22 mouse cellular contexts compared by ENCODE assay signal in the genomic region with DNA sequence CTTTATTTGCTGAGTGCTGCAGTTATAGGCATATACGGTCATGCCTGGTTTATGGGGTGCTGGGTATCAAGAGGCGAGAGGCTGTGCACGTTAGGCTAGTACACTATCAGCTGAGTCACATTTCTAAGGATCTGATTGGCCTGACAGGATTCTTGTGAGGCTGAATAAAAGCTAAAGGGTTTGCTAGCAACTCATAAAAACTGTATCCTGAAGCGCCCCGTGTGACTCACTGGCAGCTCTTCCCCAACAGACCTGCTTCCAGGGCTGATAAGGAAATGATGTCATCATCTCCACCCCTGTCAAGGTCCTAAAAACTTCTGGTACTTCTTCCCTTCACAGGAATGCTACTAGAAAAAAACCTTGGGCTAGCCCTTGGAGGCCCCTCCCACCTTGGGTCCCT. TPM values are rescaled to one million over a fixed set of nuclear protein-coding genes. Genes with fewer than 3 reads are reported as not detected.
DNase-seq lines count a peak whose midpoint lies in the region; ATAC-seq and TF ChIP-seq lines count a peak whose summit lies in the region.
"Had no signal": no experiment of that assay in that cellular context is flagged by ENCODE, and none has a peak within 500 bp of the region (broad histone marks: within the 10 kb centered on the region; RNA-seq: fewer than 3 reads in every experiment).

No protein-coding gene starts in this region.

- WGBS in limb, embryonic 13.5 days = 64% methylated on average over 5 of the region's 5 CpGs
- 91% methylated on average over 5 of the region's 5 CpGs for WGBS in limb, embryonic 10.5 days
- WGBS in large intestine, adult 2 months = 23% methylated on average over 5 of the region's 5 CpGs
- 75% methylated on average over 5 of the region's 5 CpGs for WGBS in kidney, adult 2 months

- no peaks in the 10 kb centered on the region for H3K27me3 ChIP-seq in limb, embryonic 13.5 days
- 0 out of 2 replicates have a peak, but pooled peaks cover 2% of the 10 kb centered on the region for H3K27me3 ChIP-seq in limb, embryonic 10.5 days (ENCODE audit: low read depth, poor library complexity, severe bottlenecking)
- H3K27me3 ChIP-seq in kidney, adult 2 months (replicated peaks; ENCODE audit: control insufficient read depth, insufficient read depth, low read length) = no peaks in the 10 kb centered on the region
- H3K27me3 ChIP-seq: heart, embryonic 15.5 days; neural tube, embryonic 15.5 days had no signal

- TF ChIP-seq POLR2A in kidney, adult 2 months (IDR thresholded peaks at IDR 0.05; ENCODE audit: low read depth, low read length) = no peak

- H3K4me1 ChIP-seq in limb, embryonic 13.5 days = no peaks in the 10 kb centered on the region
- H3K4me1 ChIP-seq in limb, embryonic 10.5 days = peaks cover 6% of the 10 kb centered on the region
- peaks cover 6% of the 10 kb centered on the region for H3K4me1 ChIP-seq in kidney, adult 2 months (ENCODE audit: control insufficient read depth, insufficient read depth, low read length)
- H3K4me1 ChIP-seq: forebrain, embryonic 10.5 days; hindbrain, embryonic 10.5 days; neural tube, embryonic 15.5 days had no signal

- peak; percentile 23 for DNase-seq in adrenal gland, adult 8-10 months
- no peak for DNase-seq in adrenal gland, postnatal 10 days
- DNase-seq in limb, embryonic 10.5 days (ENCODE audit: low spot score) = no peak
- DNase-seq in brain, adult 2 months (ENCODE audit: low read depth, low spot score) = peak; percentile 18
- DNase-seq in large intestine, adult 2 months (ENCODE audit: low read depth, low spot score) = peak; percentile 91
- no peak for DNase-seq in kidney, postnatal 25 days
- DNase-seq in kidney, adult 2 months = no peak
- DNase-seq: B cell, adult 2 months; cerebellum, postnatal 14 days; forebrain, postnatal 0 days; kidney, adult 9 months; kidney, postnatal 4 days; liver; liver, postnatal 0 days; spleen, adult 18-20 months had no signal

- no peak overlapping the region for H3K27ac ChIP-seq in limb, embryonic 13.5 days
- H3K27ac ChIP-seq in limb, embryonic 10.5 days = no peak overlapping the region
- no peak overlapping the region for H3K27ac ChIP-seq in kidney, adult 2 months (ENCODE audit: insufficient read depth, low read depth, low read length)
- H3K27ac ChIP-seq: forebrain, embryonic 10.5 days; heart, embryonic 15.5 days; hindbrain, embryonic 10.5 days; hindbrain, postnatal 0 days; neural tube, embryonic 15.5 days had no signal

- no peaks in the 10 kb centered on the region for H3K9me3 ChIP-seq in limb, embryonic 13.5 days
- H3K9me3 ChIP-seq in limb, embryonic 10.5 days (replicated peaks) = no peaks in the 10 kb centered on the region
- H3K9me3 ChIP-seq: forebrain, embryonic 10.5 days; heart, embryonic 15.5 days; hindbrain, embryonic 10.5 days; neural tube, embryonic 15.5 days had no signal

- H3K36me3 ChIP-seq in limb, embryonic 13.5 days = no peaks in the 10 kb centered on the region
- H3K36me3 ChIP-seq in limb, embryonic 10.5 days = no peaks in the 10 kb centered on the region
- H3K36me3 ChIP-seq in kidney, adult 2 months (ENCODE audit: control insufficient read depth, insufficient read depth, low read length) = no peaks in the 10 kb centered on the region
- H3K36me3 ChIP-seq: forebrain, embryonic 10.5 days; heart, embryonic 15.5 days; hindbrain, embryonic 10.5 days; neural tube, embryonic 15.5 days had no signal

- no peak overlapping the region for H3K9ac ChIP-seq in limb, embryonic 13.5 days
- H3K9ac ChIP-seq: forebrain, postnatal 0 days; heart, embryonic 15.5 days; liver, postnatal 0 days; neural tube, embryonic 15.5 days had no signal

- H3K4me3 ChIP-seq in limb, embryonic 13.5 days = no peak overlapping the region
- no peak overlapping the region for H3K4me3 ChIP-seq in limb, embryonic 10.5 days
- no peak overlapping the region for H3K4me3 ChIP-seq in kidney, adult 2 months (ENCODE audit: insufficient read depth, low read depth, low read length)
- H3K4me3 ChIP-seq: forebrain, embryonic 10.5 days; heart, embryonic 15.5 days; hindbrain, embryonic 10.5 days; neural tube, embryonic 15.5 days had no signal

- no peak overlapping the region for H3K4me2 ChIP-seq in limb, embryonic 13.5 days (replicated peaks)
- H3K4me2 ChIP-seq: heart, embryonic 15.5 days; neural tube, embryonic 15.5 days had no signal

- TF ChIP-seq CTCF in kidney, adult 2 months (conservative IDR thresholded peaks at IDR 0.05; ENCODE audit: insufficient read depth, insufficient read length, low read depth, low read length) = no peak

- peak; percentile 57; the same call in 1 of the 2 replicates for ATAC-seq in limb, embryonic 13.5 days (ENCODE audit: low FRiP score, low read depth)
- ATAC-seq: forebrain, postnatal 0 days; hindbrain, postnatal 0 days; liver, postnatal 0 days; midbrain, embryonic 16.5 days had no signal

RNA-seq across cellular contexts. Expression of a gene that starts 14.6 kb away (rescaled TPM):
- total RNA-seq in adrenal gland, adult 8-10 months (2022) = 10 to 100 TPM in 3 of 4 experiments, 1 to 10 TPM in 1; 9.6 to 20.2 (median 13.6) TPM
- total RNA-seq in adrenal gland, postnatal 10 days (2021) = 10 to 100 TPM; 24.1 to 39.0 TPM
- polyA plus RNA-seq in limb, embryonic 13.5 days (2015; fragmentation: Nextera tagmentation; extraction: Ambion mirVana) = 0.45 and 0.46 TPM in 2 replicates
- polyA plus RNA-seq in limb, embryonic 10.5 days (2016; fragmentation: Nextera tagmentation; extraction: Ambion mirVana) = 0.06 TPM in 1 of 2 replicates, not detected in the other
- polyA plus RNA-seq in large intestine, adult 2 months (2012; rRNA removed) = 19.0 and 45.1 TPM in 2 replicates
- polyA plus RNA-seq in kidney, adult 2 months (2012; rRNA removed) = 21.1 and 25.2 TPM in 2 replicates

Comparison
In these comparisons a context has a peak if more than half of its experiments do, and no peak if none do; other contexts are left out.
1. DNase-seq: peak in adrenal gland, adult 8-10 months (single experiment), brain, adult 2 months (single experiment) and large intestine, adult 2 months (single experiment); none in adrenal gland, postnatal 10 days (single experiment), limb, embryonic 10.5 days (single experiment), kidney, postnatal 25 days (0 of 2) and kidney, adult 2 months (single experiment).
2. RNA of a gene that starts 14.6 kb away (polyA plus RNA-seq): 21.1 to 25.2 TPM in kidney, adult 2 months and 19.0 to 45.1 TPM in large intestine, adult 2 months; 0.45 to 0.46 TPM in limb, embryonic 13.5 days and 0.06 TPM in limb, embryonic 10.5 days; every median in the first group is over 10 times any median in the second.